Mouse (Mus musculus) liver, postnatal 0 days (tissue): ENCODE data around the gene Gm2310.

ENCODE experiments used
- CTCF ChIP-seq: sonication (generic); IDR thresholded peaks from 2 replicates; pipeline ENCODE4 v1.5.1; 2016; ENCODE audit warnings: antibody characterized with exemption, low read depth
- EP300 ChIP-seq: IDR thresholded peaks from 2 replicates; pipeline ENCODE4 v1.6.1; 2016; ENCODE audit warnings: antibody characterized with exemption, low read depth, mild to moderate bottlenecking

DNA sequence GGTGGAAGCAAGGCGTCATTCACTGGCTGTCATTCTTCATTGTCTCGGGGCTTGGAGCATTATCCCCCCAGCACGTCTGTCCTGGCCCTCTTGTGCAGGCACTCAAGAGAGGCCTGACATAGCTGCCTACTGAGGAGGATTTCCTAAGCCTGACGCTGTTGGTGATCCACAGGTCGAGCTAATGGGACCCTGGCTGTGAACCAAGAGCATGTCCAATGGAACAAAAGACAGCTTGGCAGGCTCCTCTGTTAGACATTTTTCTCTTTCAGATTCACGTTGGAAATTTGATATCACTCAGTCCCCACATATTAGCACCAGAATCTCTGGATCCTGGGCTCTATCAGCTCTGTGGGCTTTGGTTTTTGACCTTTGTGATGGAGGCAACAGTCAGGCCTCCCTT is 45.7 kb upstream of the Gm2310 start:
- TF ChIP-seq CTCF, result no peak
- no peak for TF ChIP-seq EP300
